Mouse (Mus musculus): ENCODE results near the gene Adgrd1.

- TF ChIP-seq CTCF (IDR thresholded peaks at IDR 0.05; ENCODE audit: low read depth, low read length), result no peak
- no peak for TF ChIP-seq POLR2A (IDR thresholded peaks at IDR 0.05; ENCODE audit: borderline replicate concordance, low read depth, low read length)
Measured at GRCm38 (mm10) chr5:129211385-129212031, 115.0 kb downstream of the Adgrd1 start.

Data from bone marrow macrophage, adult 2 months (primary cell).